Mouse (Mus musculus) hindbrain, embryonic 10.5 days (tissue): ENCODE results near the gene Mocs3. TPM values are rescaled to one million over a fixed set of nuclear protein-coding genes. Genes with fewer than 3 reads are reported as not detected.

ENCODE experiments used
- DNase-seq: peaks from one replicate; pipeline ENCODE4 v3.0.0-alpha.2; 2017; ENCODE audit warnings: low spot score
- H3K27ac ChIP-seq: fragments of 300-500 bp; sonication (generic); 2 replicates; pipeline ENCODE4 v1.5.1; 2016; ENCODE audit warnings: mild to moderate bottlenecking, moderate library complexity
- H3K27me3 ChIP-seq: fragments of 300-500 bp; sonication (generic); 2 replicates; pipeline ENCODE4 v1.6.1; 2016; ENCODE audit warnings: mild to moderate bottlenecking; ENCODE audit not compliant: poor library complexity, insufficient read depth, severe bottlenecking
- H3K36me3 ChIP-seq: fragments of 300-500 bp; sonication (generic); 2 replicates; pipeline ENCODE4 v1.6.1; 2016; ENCODE audit warnings: mild to moderate bottlenecking, moderate library complexity
- H3K4me1 ChIP-seq: fragments of 300-500 bp; sonication (generic); replicated peaks from 2 replicates; pipeline ENCODE4 v1.6.1; 2016; ENCODE audit warnings: mild to moderate bottlenecking
- H3K4me3 ChIP-seq: fragments of 300-500 bp; sonication (generic); 2 replicates; pipeline ENCODE4 v1.5.1; 2016; ENCODE audit warnings: mild to moderate bottlenecking, moderate library complexity
- H3K9me3 ChIP-seq: fragments of 300-500 bp; sonication (generic); 2 replicates; pipeline ENCODE4 v1.6.1; 2016; ENCODE audit warnings: mild to moderate bottlenecking, moderate library complexity
- WGBS: fragments of 180-500 bp; shearing (Covaris S2); methylation state at CpG from one replicate; pipeline ENCODE4 v1.1.7; 2016; 5-methylcytosine and 5-hydroxymethylcytosine counted together
- polyA plus RNA-seq: library from polyadenylated mRNA; unstranded; fragments of >200 nt; fragmentation: Nextera tagmentation; extraction: Ambion mirVana; gene quantifications from 2 replicates; pipeline ENCODE4 v1.2.1, GENCODE M21; 2016

Mocs3 gene
- polyA plus RNA-seq, 1 experiment from 2014 or later: 7.6 TPM

- Histone ChIP-seq H3K9me3 (no peaks in the 10 kb centered on the region), H3K4me1 (peaks cover 26% of the 10 kb centered on the region), H3K27me3 (no peaks in the 10 kb centered on the region), H3K36me3 (peaks cover 72% of the 10 kb centered on the region), H3K4me3 (no peak overlapping the region), H3K27ac (peak overlapping the region; percentile 100)
- 94% methylated on average over 3 of the region's 3 CpGs for WGBS
- DNase-seq: no peak
Observed at GRCm38 (mm10) chr2:168207883-168208282, 22.5 kb upstream of the Mocs3 start.

GRCm38 (mm10) chr2:168213788-168214397 is 16.5 kb upstream of the Mocs3 start:
- H3K4me3 ChIP-seq: no peak overlapping the region

GRCm38 (mm10) chr2:168223326-168223725 is 7.1 kb upstream of the Mocs3 start:
- no peak for DNase-seq
- peaks cover 87% of the 10 kb centered on the region for H3K36me3 ChIP-seq
- no peaks in the 10 kb centered on the region for H3K27me3 ChIP-seq
- 84% methylated on average over 6 of the region's 6 CpGs for WGBS
- no peak overlapping the region for H3K27ac ChIP-seq
- no peaks in the 10 kb centered on the region for H3K9me3 ChIP-seq
- H3K4me1 ChIP-seq: peaks cover 5% of the 10 kb centered on the region
- H3K4me3 ChIP-seq: no peak overlapping the region

More at GRCm38 (mm10) chr2:168213788-168214397, 16.5 kb upstream of the Mocs3 start:
- Histone ChIP-seq H3K27me3 (no peaks in the 10 kb centered on the region), H3K27ac (no peak overlapping the region), H3K9me3 (no peaks in the 10 kb centered on the region), H3K4me1 (no peaks in the 10 kb centered on the region), H3K36me3 (peaks cover 98% of the 10 kb centered on the region)
- WGBS: 55% methylated on average over 5 of the region's 5 CpGs
- DNase-seq: no peak

- Histone ChIP-seq H3K4me3 (peak overlapping the region; percentile 100), H3K27ac (peak overlapping the region; percentile 98), H3K9me3 (no peaks in the 10 kb centered on the region), H3K27me3 (no peaks in the 10 kb centered on the region), H3K36me3 (peaks cover 60% of the 10 kb centered on the region), H3K4me1 (peaks cover 37% of the 10 kb centered on the region)
- DNase-seq: peak; percentile 18
- WGBS: 21% methylated on average over 41 of the region's 41 CpGs
Observed at GRCm38 (mm10) chr2:168229116-168230025, 1.1 kb upstream of the Mocs3 start.

GRCm38 (mm10) chr2:168230773-168231470 is 500 bp downstream of the Mocs3 start:
- Histone ChIP-seq H3K9me3 (no peaks in the 10 kb centered on the region), H3K36me3 (peaks cover 55% of the 10 kb centered on the region), H3K27me3 (no peaks in the 10 kb centered on the region), H3K4me3 (peak overlapping the region; percentile 100), H3K27ac (peak overlapping the region; percentile 98), H3K4me1 (peaks cover 37% of the 10 kb centered on the region)
- 3% methylated on average over 105 of the region's 105 CpGs for WGBS
- peak; percentile 16 for DNase-seq

GRCm38 (mm10) chr2:168231471-168231829 is 1.0 kb downstream of the Mocs3 start:
- no peaks in the 10 kb centered on the region for H3K9me3 ChIP-seq
- no peaks in the 10 kb centered on the region for H3K27me3 ChIP-seq
- DNase-seq: no peak
- WGBS: 65% methylated on average over 33 of the region's 33 CpGs
- peak overlapping the region; percentile 100 for H3K4me3 ChIP-seq
- H3K27ac ChIP-seq: peak overlapping the region; percentile 98
- H3K4me1 ChIP-seq: peaks cover 37% of the 10 kb centered on the region
- H3K36me3 ChIP-seq: peaks cover 50% of the 10 kb centered on the region

GRCm38 (mm10) chr2:168233286-168233685 is 2.9 kb downstream of the Mocs3 start:
- no peak for DNase-seq
- no peaks in the 10 kb centered on the region for H3K27me3 ChIP-seq
- H3K4me1 ChIP-seq: peaks cover 32% of the 10 kb centered on the region
- no peak overlapping the region for H3K4me3 ChIP-seq
- 92% methylated on average over 5 of the region's 5 CpGs for WGBS
- peaks cover 5% of the 10 kb centered on the region; the same call in 1 of the 2 replicates for H3K9me3 ChIP-seq
- no peak overlapping the region for H3K27ac ChIP-seq
- peaks cover 39% of the 10 kb centered on the region for H3K36me3 ChIP-seq

GRCm38 (mm10) chr2:168238335-168238734 is 7.9 kb downstream of the Mocs3 start:
- H3K4me1 ChIP-seq: no peaks in the 10 kb centered on the region
- peaks cover 10% of the 10 kb centered on the region; the same call in 1 of the 2 replicates for H3K9me3 ChIP-seq
- no peaks in the 10 kb centered on the region for H3K27me3 ChIP-seq
- no peak overlapping the region for H3K4me3 ChIP-seq
- DNase-seq: no peak
- no peak overlapping the region for H3K27ac ChIP-seq
- peaks cover 21% of the 10 kb centered on the region for H3K36me3 ChIP-seq
- 85% methylated on average over 4 of the region's 4 CpGs for WGBS

GRCm38 (mm10) chr2:168242841-168243240 is 12.4 kb downstream of the Mocs3 start:
- H3K27ac ChIP-seq: no peak overlapping the region
- H3K36me3 ChIP-seq: no peaks in the 10 kb centered on the region
- no peak for DNase-seq
- H3K27me3 ChIP-seq: no peaks in the 10 kb centered on the region
- 0 out of 2 replicates have a peak, but pooled peaks cover 5% of the 10 kb centered on the region for H3K9me3 ChIP-seq
- no peaks in the 10 kb centered on the region for H3K4me1 ChIP-seq
- H3K4me3 ChIP-seq: no peak overlapping the region

GRCm38 (mm10) chr2:168243278-168243677 is 12.9 kb downstream of the Mocs3 start:
- no peaks in the 10 kb centered on the region for H3K4me1 ChIP-seq
- no peaks in the 10 kb centered on the region for H3K27me3 ChIP-seq
- no peaks in the 10 kb centered on the region for H3K36me3 ChIP-seq
- H3K4me3 ChIP-seq: no peak overlapping the region
- H3K9me3 ChIP-seq: 0 out of 2 replicates have a peak, but pooled peaks cover 5% of the 10 kb centered on the region
- 77% methylated on average over 4 of the region's 4 CpGs for WGBS
- H3K27ac ChIP-seq: no peak overlapping the region
- DNase-seq: no peak

GRCm38 (mm10) chr2:168245571-168245970 is 15.1 kb downstream of the Mocs3 start:
- H3K4me1 ChIP-seq: no peaks in the 10 kb centered on the region
- no peak overlapping the region for H3K4me3 ChIP-seq
- H3K9me3 ChIP-seq: no peaks in the 10 kb centered on the region
- DNase-seq: no peak
- H3K27ac ChIP-seq: no peak overlapping the region
- no peaks in the 10 kb centered on the region for H3K36me3 ChIP-seq
- H3K27me3 ChIP-seq: no peaks in the 10 kb centered on the region
- 40% methylated on average over 8 of the region's 8 CpGs for WGBS

GRCm38 (mm10) chr2:168248167-168248855 is 17.9 kb downstream of the Mocs3 start:
- Histone ChIP-seq H3K27ac (no peak overlapping the region), H3K4me3 (no peak overlapping the region), H3K36me3 (no peaks in the 10 kb centered on the region), H3K4me1 (peaks cover 6% of the 10 kb centered on the region; the same call in 1 of the 2 replicates), H3K27me3 (peaks cover 11% of the 10 kb centered on the region; the same call in 1 of the 2 replicates), H3K9me3 (no peaks in the 10 kb centered on the region)
- WGBS: 79% methylated on average over 8 of the region's 8 CpGs
- no peak for DNase-seq
